Mouse (Mus musculus): Measurements from ENCODE around the gene Pygb.
A peak's percentile ranks its signal among the peaks of the same experiment; 100 is the strongest.

Gene Pygb

GRCm38 (mm10) chr2:150798084-150798483 lies 11.5 kb downstream of the Pygb start:
- DNase-seq, result no peak

- no peak for DNase-seq
Observed at GRCm38 (mm10) chr2:150800616-150801015, 14.1 kb downstream of the Pygb start.

- DNase-seq, result peak; percentile 23
Observed at GRCm38 (mm10) chr2:150803035-150803434, 16.5 kb downstream of the Pygb start.

GRCm38 (mm10) chr2:150808381-150808780 lies 21.8 kb downstream of the Pygb start:
- DNase-seq, result no peak

GRCm38 (mm10) chr2:150808812-150809211 lies 22.3 kb downstream of the Pygb start:
- no peak for DNase-seq

GRCm38 (mm10) chr2:150810603-150811002 lies 24.1 kb downstream of the Pygb start:
- no peak for DNase-seq

GRCm38 (mm10) chr2:150812816-150813215 lies 26.3 kb downstream of the Pygb start:
- DNase-seq, result no peak

- no peak for DNase-seq
Observed at GRCm38 (mm10) chr2:150816676-150817402, 30.3 kb downstream of the Pygb start.

GRCm38 (mm10) chr2:150818742-150819141 lies 32.2 kb downstream of the Pygb start:
- no peak for DNase-seq

- DNase-seq, result no peak
Observed at GRCm38 (mm10) chr2:150820720-150821119, 34.2 kb downstream of the Pygb start.

GRCm38 (mm10) chr2:150822987-150823386 lies 36.5 kb downstream of the Pygb start:
- no peak for DNase-seq

- no peak for DNase-seq
Observed at GRCm38 (mm10) chr2:150826426-150826825, 39.9 kb downstream of the Pygb start.

- no peak for DNase-seq
Observed at GRCm38 (mm10) chr2:150828164-150828563, 41.6 kb downstream of the Pygb start.

- no peak for DNase-seq
Observed at GRCm38 (mm10) chr2:150828654-150829053, 42.1 kb downstream of the Pygb start.

- no peak for DNase-seq
Observed at GRCm38 (mm10) chr2:150830011-150830410, 43.5 kb downstream of the Pygb start.

GRCm38 (mm10) chr2:150830911-150831441 lies 44.4 kb downstream of the Pygb start:
- DNase-seq, result no peak

GRCm38 (mm10) chr2:150832029-150832428 lies 45.5 kb downstream of the Pygb start:
- DNase-seq, result no peak

- no peak for DNase-seq
Observed at GRCm38 (mm10) chr2:150834616-150835015, 48.1 kb downstream of the Pygb start.

- DNase-seq, result no peak
Observed at GRCm38 (mm10) chr2:150835975-150836374, 49.4 kb downstream of the Pygb start.

- no peak for DNase-seq
Observed at GRCm38 (mm10) chr2:150836906-150837305, 50.4 kb downstream of the Pygb start.

GRCm38 (mm10) chr2:150837781-150838180 lies 51.2 kb downstream of the Pygb start:
- no peak for DNase-seq

- DNase-seq, result no peak
Observed at GRCm38 (mm10) chr2:150839686-150840471, 53.3 kb downstream of the Pygb start.

- DNase-seq, result no peak
Observed at GRCm38 (mm10) chr2:150841109-150841508, 54.6 kb downstream of the Pygb start.

- no peak for DNase-seq
Observed at GRCm38 (mm10) chr2:150842049-150842461, 55.5 kb downstream of the Pygb start.

Measured in kidney, postnatal 10 days (tissue).